Mouse (Mus musculus): ENCODE measurements at regions not wholly inside any gene's neighbourhood (a gene's known extent, or its start where the extent isn't known, plus 50 kb on each side); places are given as distances from the start of the nearest gene placed in this dataset.

DNA sequence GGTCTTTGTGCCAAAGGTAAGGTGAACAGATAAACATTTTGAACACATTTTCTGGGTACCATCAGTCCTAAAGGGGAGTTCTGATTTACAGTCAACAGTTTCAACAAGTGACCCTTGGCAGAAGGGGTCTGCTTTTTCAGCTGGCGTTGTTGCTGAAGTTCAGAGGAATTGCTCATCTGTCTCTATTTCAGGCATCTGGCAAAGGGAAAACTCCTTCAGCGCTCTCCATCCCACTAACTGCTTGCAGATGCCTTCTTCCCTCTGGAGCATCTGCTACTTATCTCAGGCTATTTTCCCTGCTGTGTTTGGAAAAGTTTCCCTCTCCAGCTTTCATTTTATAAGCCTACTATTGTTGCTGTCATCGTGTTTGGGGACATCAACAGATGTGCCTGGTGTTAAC, 223.6 kb upstream of the Rgmb start:
- Histone ChIP-seq H3K4me2 (ENCODE audit: low read depth, low read length) (no peak overlapping the region), H3K4me1 (ENCODE audit: control insufficient read depth, insufficient read depth, low read length) (no peaks in the 10 kb centered on the region), H3K9me3 (replicated peaks; ENCODE audit: control insufficient read depth, low read length) (no peaks in the 10 kb centered on the region), H3K9ac (ENCODE audit: low read length) (no peak overlapping the region), H3K4me3 (ENCODE audit: low read length) (no peak overlapping the region), H3K27ac (ENCODE audit: low read length) (no peak overlapping the region), H3K36me3 (ENCODE audit: control insufficient read depth, insufficient read depth) (no peaks in the 10 kb centered on the region), H3K27me3 (ENCODE audit: control insufficient read depth, insufficient read depth, low read length) (no peaks in the 10 kb centered on the region)
- WGBS, result 32% methylated on average over 3 of the region's 3 CpGs
- no peak for ATAC-seq (replicated peaks; ENCODE audit: extremely low read depth, insufficient read depth, low FRiP score)

DNA sequence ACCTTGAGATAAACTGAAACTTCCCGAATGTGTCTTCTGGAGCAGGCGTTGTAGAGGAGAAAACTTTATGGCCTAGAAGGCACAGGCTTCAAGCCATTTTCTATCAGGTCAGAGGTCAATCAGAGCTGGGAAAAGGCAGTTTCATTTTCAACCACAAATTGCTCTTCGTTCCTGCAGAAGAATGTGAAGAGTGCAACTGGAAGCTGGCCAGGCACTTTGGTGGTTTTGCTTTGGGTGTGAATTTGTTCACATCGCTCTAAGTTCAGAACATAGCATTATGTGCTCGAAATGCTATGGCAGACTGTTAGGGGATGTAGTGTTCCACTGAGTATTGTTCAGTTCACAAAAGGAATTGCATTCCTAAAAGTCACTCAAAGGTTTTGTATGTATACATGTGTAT, 220.9 kb upstream of the Rgmb start:
- no peak overlapping the region for H3K4me3 ChIP-seq (ENCODE audit: low read length)
- no peak overlapping the region for H3K9ac ChIP-seq (ENCODE audit: low read length)
- no peaks in the 10 kb centered on the region for H3K27me3 ChIP-seq (ENCODE audit: control insufficient read depth, insufficient read depth, low read length)
- no peaks in the 10 kb centered on the region for H3K9me3 ChIP-seq (replicated peaks; ENCODE audit: control insufficient read depth, low read length)
- H3K27ac ChIP-seq (ENCODE audit: low read length), result no peak overlapping the region
- no peak overlapping the region for H3K4me2 ChIP-seq (ENCODE audit: low read depth, low read length)
- H3K36me3 ChIP-seq (ENCODE audit: control insufficient read depth, insufficient read depth), result no peaks in the 10 kb centered on the region
- WGBS, result 42% methylated on average over 5 of the region's 5 CpGs
- no peak for ATAC-seq (replicated peaks; ENCODE audit: extremely low read depth, insufficient read depth, low FRiP score)
- no peaks in the 10 kb centered on the region for H3K4me1 ChIP-seq (ENCODE audit: control insufficient read depth, insufficient read depth, low read length)

DNA sequence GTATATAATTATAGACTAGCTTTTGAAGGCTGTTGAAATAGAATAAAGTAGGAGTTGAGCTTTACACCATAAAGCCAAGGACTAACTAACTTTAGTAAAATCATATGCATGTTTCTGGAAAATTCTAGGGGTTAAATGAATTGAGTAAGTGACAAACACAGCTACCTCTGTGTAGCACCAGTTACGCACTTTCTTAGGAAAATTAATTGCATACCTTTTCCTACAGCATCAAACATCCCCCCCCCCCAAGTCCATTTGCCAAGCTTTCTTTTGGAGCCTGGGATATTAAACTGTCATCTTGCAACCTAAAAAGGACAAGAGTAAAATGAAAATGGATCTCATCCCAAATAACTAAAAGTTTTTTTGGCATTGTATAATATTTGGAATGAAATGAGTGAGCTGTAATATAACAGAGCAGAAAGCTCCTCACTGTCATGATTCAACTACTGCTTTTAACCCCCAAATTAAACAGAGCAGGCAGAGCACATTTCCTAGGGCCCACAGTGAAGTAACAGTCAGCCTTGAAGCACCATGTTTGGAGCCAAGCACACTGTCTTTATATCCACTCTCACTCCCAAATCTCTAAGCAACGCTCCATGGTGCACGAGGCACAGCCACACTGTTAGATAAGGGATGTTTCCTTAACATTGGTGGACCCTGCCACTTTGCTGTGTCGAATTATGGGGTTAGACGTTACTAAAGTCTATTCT, 210.9 kb upstream of the Rgmb start:
- H3K36me3 ChIP-seq (ENCODE audit: control insufficient read depth, insufficient read depth), result no peaks in the 10 kb centered on the region
- H3K4me2 ChIP-seq (ENCODE audit: low read depth, low read length), result no peak overlapping the region
- H3K9me3 ChIP-seq (replicated peaks; ENCODE audit: control insufficient read depth, low read length), result no peaks in the 10 kb centered on the region
- H3K27me3 ChIP-seq (ENCODE audit: control insufficient read depth, insufficient read depth, low read length), result no peaks in the 10 kb centered on the region
- no peak overlapping the region for H3K27ac ChIP-seq (ENCODE audit: low read length)
- H3K4me3 ChIP-seq (ENCODE audit: low read length), result no peak overlapping the region
- 50% methylated on average over 5 of the region's 5 CpGs for WGBS
- ATAC-seq (replicated peaks; ENCODE audit: extremely low read depth, insufficient read depth, low FRiP score), result no peak
- H3K4me1 ChIP-seq (ENCODE audit: control insufficient read depth, insufficient read depth, low read length), result no peaks in the 10 kb centered on the region
- H3K9ac ChIP-seq (ENCODE audit: low read length), result no peak overlapping the region

DNA sequence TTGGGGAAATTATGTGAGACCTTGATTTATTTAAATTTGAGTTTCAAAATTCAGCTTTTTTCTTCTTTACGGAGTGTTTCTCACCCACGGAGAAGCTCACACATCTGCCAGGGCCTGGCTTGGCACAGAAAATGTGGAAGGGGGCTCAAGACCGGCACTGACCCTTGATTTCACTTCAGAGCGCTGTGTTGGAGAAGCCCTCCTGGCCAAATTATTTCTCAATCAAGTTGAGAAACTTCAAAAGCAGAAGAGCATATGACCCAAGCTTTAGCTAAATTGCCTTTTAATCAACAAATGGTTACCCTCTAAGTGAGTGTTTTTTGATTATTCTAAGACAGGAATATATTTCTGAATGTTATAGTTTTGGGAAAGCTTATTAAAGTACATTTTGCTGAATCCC, 197.2 kb upstream of the Rgmb start:
- no peak for ATAC-seq (replicated peaks; ENCODE audit: extremely low read depth, insufficient read depth, low FRiP score)
- H3K4me1 ChIP-seq (ENCODE audit: control insufficient read depth, insufficient read depth, low read length), result no peaks in the 10 kb centered on the region
- WGBS, result 82% methylated on average over 4 of the region's 4 CpGs
- H3K4me3 ChIP-seq (ENCODE audit: low read length), result no peak overlapping the region
- H3K27ac ChIP-seq (ENCODE audit: low read length), result no peak overlapping the region
- H3K36me3 ChIP-seq (ENCODE audit: control insufficient read depth, insufficient read depth), result no peaks in the 10 kb centered on the region
- H3K9me3 ChIP-seq (replicated peaks; ENCODE audit: control insufficient read depth, low read length), result no peaks in the 10 kb centered on the region
- no peak overlapping the region for H3K4me2 ChIP-seq (ENCODE audit: low read depth, low read length)
- H3K9ac ChIP-seq (ENCODE audit: low read length), result no peak overlapping the region
- no peaks in the 10 kb centered on the region for H3K27me3 ChIP-seq (ENCODE audit: control insufficient read depth, insufficient read depth, low read length)

DNA sequence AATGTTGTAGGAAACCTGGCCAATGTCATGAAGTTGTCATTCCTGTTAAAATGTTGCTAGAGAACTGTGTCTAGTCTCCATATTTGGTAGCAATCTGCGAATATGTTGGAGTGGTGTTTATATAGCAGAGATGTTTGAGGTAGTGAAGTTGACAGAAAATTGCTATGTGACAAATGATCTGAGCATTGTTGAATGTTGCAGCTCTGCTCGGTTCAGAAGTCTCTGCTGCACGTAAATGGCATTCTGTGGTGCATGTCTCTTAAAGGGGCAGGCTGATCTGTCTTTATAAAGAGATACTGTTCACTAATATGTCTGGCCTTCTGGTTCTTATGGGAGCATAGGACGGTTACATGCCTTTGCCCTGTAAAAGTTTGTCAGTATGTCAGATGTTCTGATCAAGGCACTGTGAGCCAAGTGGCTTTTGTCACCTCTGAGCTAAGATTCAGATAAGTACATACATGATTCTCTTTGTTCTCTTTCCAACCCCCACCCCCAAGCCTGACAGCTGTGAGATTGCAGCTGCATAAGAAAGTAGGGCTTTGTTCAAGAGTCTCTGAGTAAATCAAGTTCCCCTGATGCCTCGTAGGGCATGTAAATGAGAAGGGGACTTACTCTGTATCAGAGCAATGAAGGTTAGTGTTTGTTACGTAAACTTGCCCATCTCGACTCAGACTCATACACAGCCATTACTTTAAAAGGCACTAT, 174.2 kb upstream of the Rgmb start:
- no peaks in the 10 kb centered on the region for H3K9me3 ChIP-seq (replicated peaks; ENCODE audit: control insufficient read depth, low read length)
- no peaks in the 10 kb centered on the region for H3K36me3 ChIP-seq (ENCODE audit: control insufficient read depth, insufficient read depth)
- WGBS, result 24% methylated on average over 7 of the region's 7 CpGs
- H3K4me2 ChIP-seq (ENCODE audit: low read depth, low read length), result peak overlapping the region; percentile 12; the same call in 1 of the 2 replicates
- peaks cover 5% of the 10 kb centered on the region for H3K4me1 ChIP-seq (ENCODE audit: control insufficient read depth, insufficient read depth, low read length)
- no peak; the same call in 1 of the 2 replicates for ATAC-seq (replicated peaks; ENCODE audit: extremely low read depth, insufficient read depth, low FRiP score)
- H3K27me3 ChIP-seq (ENCODE audit: control insufficient read depth, insufficient read depth, low read length), result no peaks in the 10 kb centered on the region
- peak overlapping the region; percentile 35 for H3K27ac ChIP-seq (ENCODE audit: low read length)
- H3K4me3 ChIP-seq (ENCODE audit: low read length), result no peak overlapping the region
- H3K9ac ChIP-seq (ENCODE audit: low read length), result no peak overlapping the region

DNA sequence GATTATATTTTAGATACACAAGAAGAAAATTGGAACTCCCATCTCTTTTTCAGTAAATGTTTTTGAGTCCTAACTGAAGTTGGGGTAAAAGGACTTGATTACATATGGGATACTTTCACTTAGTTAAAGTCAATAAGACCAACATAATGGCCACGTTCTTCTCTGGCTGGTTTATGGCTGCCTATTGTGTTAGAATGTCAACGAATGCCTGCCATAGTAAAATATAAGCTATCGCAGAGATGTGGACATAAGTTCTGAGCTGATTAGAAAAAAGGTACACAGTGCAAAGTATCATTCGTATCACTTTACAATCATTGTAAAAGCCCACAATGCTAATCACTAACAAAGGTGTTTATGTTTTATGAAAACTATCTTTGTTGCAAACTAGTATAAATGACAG, 173.2 kb upstream of the Rgmb start:
- 80% methylated on average over 4 of the region's 4 CpGs for WGBS
- H3K4me3 ChIP-seq (ENCODE audit: low read length), result no peak overlapping the region
- H3K9me3 ChIP-seq (replicated peaks; ENCODE audit: control insufficient read depth, low read length), result no peaks in the 10 kb centered on the region
- peaks cover 5% of the 10 kb centered on the region for H3K4me1 ChIP-seq (ENCODE audit: control insufficient read depth, insufficient read depth, low read length)
- H3K36me3 ChIP-seq (ENCODE audit: control insufficient read depth, insufficient read depth), result no peaks in the 10 kb centered on the region
- ATAC-seq (replicated peaks; ENCODE audit: extremely low read depth, insufficient read depth, low FRiP score), result no peak
- H3K27me3 ChIP-seq (ENCODE audit: control insufficient read depth, insufficient read depth, low read length), result no peaks in the 10 kb centered on the region
- H3K9ac ChIP-seq (ENCODE audit: low read length), result no peak overlapping the region
- H3K27ac ChIP-seq (ENCODE audit: low read length), result no peak overlapping the region
- no peak overlapping the region for H3K4me2 ChIP-seq (ENCODE audit: low read depth, low read length)

DNA sequence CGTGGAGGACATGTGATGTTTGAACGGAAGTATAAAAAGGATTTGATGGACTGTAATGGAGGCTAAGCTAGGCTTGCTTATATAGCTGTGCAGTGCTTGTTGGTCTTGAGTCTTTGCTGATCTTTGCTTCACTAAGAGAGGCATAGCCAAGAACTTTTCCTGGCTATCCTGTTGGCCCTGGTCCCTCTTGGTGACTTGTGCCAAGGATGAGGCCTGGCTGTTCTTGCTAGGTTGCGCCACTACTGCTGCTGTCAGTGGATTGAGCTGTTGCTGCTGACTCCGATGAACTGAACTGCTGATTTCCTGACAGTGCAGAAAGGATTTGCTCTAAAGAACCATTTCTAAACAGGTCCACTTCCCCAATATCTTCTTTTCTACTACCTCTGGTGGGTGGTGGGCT, 167.9 kb upstream of the Rgmb start:
- Histone ChIP-seq H3K27ac (ENCODE audit: low read length) (no peak overlapping the region), H3K36me3 (ENCODE audit: control insufficient read depth, insufficient read depth) (no peaks in the 10 kb centered on the region), H3K4me3 (ENCODE audit: low read length) (no peak overlapping the region), H3K27me3 (ENCODE audit: control insufficient read depth, insufficient read depth, low read length) (no peaks in the 10 kb centered on the region), H3K4me2 (ENCODE audit: low read depth, low read length) (no peak overlapping the region), H3K4me1 (ENCODE audit: control insufficient read depth, insufficient read depth, low read length) (peaks cover 11% of the 10 kb centered on the region), H3K9me3 (replicated peaks; ENCODE audit: control insufficient read depth, low read length) (peaks cover 7% of the 10 kb centered on the region), H3K9ac (ENCODE audit: low read length) (no peak overlapping the region)
- ATAC-seq (replicated peaks; ENCODE audit: extremely low read depth, insufficient read depth, low FRiP score), result no peak
- WGBS, result 91% methylated on average over 4 of the region's 4 CpGs

DNA sequence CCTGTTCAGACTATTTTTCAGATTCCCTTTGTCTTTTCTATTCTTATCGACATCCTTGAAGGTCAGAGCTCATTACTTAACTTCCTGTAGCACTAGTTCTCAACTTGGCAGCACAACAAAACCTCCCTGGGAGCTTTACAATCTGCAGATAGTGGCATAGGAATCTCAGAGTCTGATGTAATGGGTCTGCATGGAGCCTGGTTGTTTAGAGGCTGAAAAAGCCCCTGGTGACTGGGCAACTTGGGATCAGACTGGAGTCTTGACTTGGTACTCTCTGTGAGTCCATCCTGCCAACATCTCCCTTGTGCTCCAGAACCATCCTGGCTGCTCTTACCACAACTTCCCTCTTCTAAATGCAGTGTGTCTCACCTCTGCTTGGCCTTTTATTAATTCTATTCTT, 166.4 kb upstream of the Rgmb start:
- ATAC-seq (replicated peaks; ENCODE audit: extremely low read depth, insufficient read depth, low FRiP score), result no peak; the same call in 1 of the 2 replicates
- no peak overlapping the region for H3K4me3 ChIP-seq (ENCODE audit: low read length)

DNA sequence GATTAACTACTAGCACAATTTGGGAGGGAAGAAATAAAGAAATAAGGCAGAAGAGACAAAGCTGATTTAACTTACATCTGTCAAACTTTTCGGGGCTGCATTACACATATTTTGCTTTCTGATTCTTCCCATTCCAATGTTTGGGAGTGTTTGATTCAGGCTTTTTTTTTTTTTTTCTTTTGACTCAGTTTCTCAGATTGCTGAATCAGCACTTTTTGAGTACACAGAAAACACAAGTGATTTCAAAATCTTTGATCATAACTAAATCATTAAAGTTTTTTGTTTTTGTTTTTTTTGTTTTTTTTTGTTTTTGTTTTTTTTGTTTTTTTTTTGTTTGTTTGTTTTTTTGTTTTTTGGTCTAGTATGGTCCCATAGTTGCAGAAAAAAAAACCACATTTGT, 164.7 kb upstream of the Rgmb start:
- no peak overlapping the region for H3K4me2 ChIP-seq (ENCODE audit: low read depth, low read length)
- no peak overlapping the region for H3K27ac ChIP-seq (ENCODE audit: low read length)
- H3K27me3 ChIP-seq (ENCODE audit: control insufficient read depth, insufficient read depth, low read length), result no peaks in the 10 kb centered on the region
- peaks cover 7% of the 10 kb centered on the region for H3K9me3 ChIP-seq (replicated peaks; ENCODE audit: control insufficient read depth, low read length)
- H3K4me1 ChIP-seq (ENCODE audit: control insufficient read depth, insufficient read depth, low read length), result peaks cover 11% of the 10 kb centered on the region
- no peak overlapping the region for H3K4me3 ChIP-seq (ENCODE audit: low read length)
- no peak for ATAC-seq (replicated peaks; ENCODE audit: extremely low read depth, insufficient read depth, low FRiP score)
- H3K9ac ChIP-seq (ENCODE audit: low read length), result no peak overlapping the region
- 82% methylated on average over 1 of the region's 1 CpGs for WGBS
- no peaks in the 10 kb centered on the region for H3K36me3 ChIP-seq (ENCODE audit: control insufficient read depth, insufficient read depth)

More for the DNA sequence above, 166.4 kb upstream of the Rgmb start:
- H3K36me3 ChIP-seq (ENCODE audit: control insufficient read depth, insufficient read depth), result no peaks in the 10 kb centered on the region
- H3K4me1 ChIP-seq (ENCODE audit: control insufficient read depth, insufficient read depth, low read length), result peaks cover 11% of the 10 kb centered on the region
- no peak overlapping the region for H3K4me2 ChIP-seq (ENCODE audit: low read depth, low read length)
- 21% methylated on average over 1 of the region's 1 CpGs for WGBS
- no peak overlapping the region for H3K9ac ChIP-seq (ENCODE audit: low read length)
- H3K9me3 ChIP-seq (replicated peaks; ENCODE audit: control insufficient read depth, low read length), result peaks cover 7% of the 10 kb centered on the region
- H3K27me3 ChIP-seq (ENCODE audit: control insufficient read depth, insufficient read depth, low read length), result no peaks in the 10 kb centered on the region
- H3K27ac ChIP-seq (ENCODE audit: low read length), result no peak overlapping the region

Data from heart, embryonic 16.5 days (tissue).